Mouse (Mus musculus) forebrain, embryonic 14.5 days (tissue): Measurements from ENCODE around the gene Tpk1. TPM values are rescaled to one million over a fixed set of nuclear protein-coding genes. Genes with fewer than 3 reads are reported as not detected.

Experiments
- ATAC-seq: fragments of 200-750 bp; cut with Nextera tagmentation; 2 replicates; pipeline ENCODE4 v1.8.0; 2017; ENCODE audit warnings: mild to moderate bottlenecking, moderate library complexity
- DNase-seq: peaks from one replicate; pipeline ENCODE4 v3.0.0-alpha.2; 2015; ENCODE audit warnings: low spot score
- H3K27ac ChIP-seq: fragments of 300-500 bp; sonication (generic); 2 replicates; pipeline ENCODE4 v1.5.1; 2014; ENCODE audit warnings: low read depth, mild to moderate bottlenecking, control low read depth, low read length, moderate library complexity
- H3K27me3 ChIP-seq: fragments of 300-500 bp; sonication (generic); replicated peaks from 2 replicates; pipeline ENCODE4 v1.6.1; 2014; ENCODE audit warnings: low read length, control low read depth, mixed read lengths; ENCODE audit not compliant: control insufficient read depth, insufficient read depth
- H3K36me3 ChIP-seq: fragments of 300-500 bp; sonication (generic); 2 replicates; pipeline ENCODE4 v1.6.1; 2014; ENCODE audit warnings: low read length, control low read depth; ENCODE audit not compliant: control insufficient read depth, insufficient read depth
- H3K4me1 ChIP-seq: fragments of 300-500 bp; sonication (generic); 2 replicates; pipeline ENCODE4 v1.6.1; 2014; ENCODE audit warnings: antibody characterized with exemption, low read length, control low read depth; ENCODE audit not compliant: control insufficient read depth, insufficient read depth
- H3K4me2 ChIP-seq: fragments of 300-500 bp; sonication (generic); 2 replicates; pipeline ENCODE4 v1.6.1; 2014; ENCODE audit warnings: mild to moderate bottlenecking, control low read depth, low read length
- H3K4me3 ChIP-seq: fragments of 300-500 bp; sonication (generic); 2 replicates; pipeline ENCODE4 v1.5.1; 2014; ENCODE audit warnings: low read depth, low read length, control low read depth
- H3K9ac ChIP-seq: fragments of 300-500 bp; sonication (generic); 2 replicates; pipeline ENCODE4 v1.6.1; 2014; ENCODE audit warnings: mild to moderate bottlenecking, low read length, control low read depth, moderate library complexity
- H3K9me3 ChIP-seq: fragments of 300-500 bp; sonication (generic); replicated peaks from 2 replicates; pipeline ENCODE4 v1.6.1; 2016; ENCODE audit warnings: low read length, control low read depth, mixed read lengths; ENCODE audit not compliant: control insufficient read depth
- WGBS: fragments of 180-500 bp; shearing (Covaris S2); extraction: QIAGEN DNeasy Blood & Tissue Kit; methylation state at CpG from one replicate; pipeline ENCODE4 v1.1.7; 2014; 5-methylcytosine and 5-hydroxymethylcytosine counted together
- polyA plus RNA-seq: library from polyadenylated mRNA; unstranded; fragments of >200 nt; fragmentation: Nextera tagmentation; extraction: Ambion mirVana; gene quantifications from 2 replicates; pipeline ENCODE4 v1.2.1, GENCODE M21; 2014

Gene Tpk1
- polyA plus RNA-seq, 1 experiment from 2014 or later, result 5.5 TPM

DNA sequence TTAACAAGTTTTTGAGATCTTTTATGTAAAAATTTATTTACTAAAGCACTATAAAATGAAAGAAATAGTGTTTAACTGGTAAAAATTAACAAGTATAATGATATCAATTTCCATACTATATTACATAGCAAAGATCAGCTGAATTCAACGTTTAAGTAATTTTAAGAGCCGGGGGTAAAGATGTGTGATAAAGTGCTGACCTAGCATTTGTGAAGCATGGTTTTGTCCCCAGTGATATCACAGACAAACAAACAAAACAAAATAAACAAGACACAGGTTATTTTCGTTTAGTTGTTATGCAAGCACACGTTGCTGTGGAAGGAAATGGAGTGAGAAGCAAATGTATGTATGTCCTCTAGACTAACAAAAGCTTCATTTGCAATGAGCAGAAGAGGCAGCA, 103.6 kb downstream of the Tpk1 start:
- Histone ChIP-seq H3K4me2 (no peak overlapping the region), H3K4me3 (no peak overlapping the region), H3K27me3 (no peaks in the 10 kb centered on the region), H3K9ac (no peak overlapping the region), H3K4me1 (no peaks in the 10 kb centered on the region), H3K9me3 (no peaks in the 10 kb centered on the region), H3K36me3 (no peaks in the 10 kb centered on the region), H3K27ac (no peak overlapping the region)
- ATAC-seq (no peak), DNase-seq (no peak)
- WGBS, result 86% methylated on average over 4 of the region's 4 CpGs

DNA sequence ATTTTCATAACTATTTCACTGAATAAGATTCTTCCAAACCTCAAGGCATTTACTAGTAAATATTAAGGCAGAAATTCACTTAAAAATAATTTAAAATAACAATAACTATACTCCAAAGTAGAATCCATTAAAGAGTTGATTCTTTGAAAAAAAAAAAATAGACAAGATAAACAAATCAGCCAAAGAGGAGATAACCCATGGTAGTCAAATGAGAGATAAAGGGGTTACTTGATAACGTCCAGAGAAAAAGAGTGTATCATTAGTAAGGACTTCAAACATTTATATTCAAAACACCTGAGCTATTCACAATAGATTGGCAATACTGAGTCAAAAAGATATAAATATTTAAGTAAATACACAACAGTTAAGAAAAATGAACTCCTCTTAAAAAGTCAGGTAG, 114.7 kb downstream of the Tpk1 start:
- Histone ChIP-seq H3K36me3 (no peaks in the 10 kb centered on the region), H3K4me3 (no peak overlapping the region), H3K27ac (no peak overlapping the region), H3K9ac (no peak overlapping the region), H3K4me2 (no peak overlapping the region), H3K27me3 (no peaks in the 10 kb centered on the region), H3K9me3 (no peaks in the 10 kb centered on the region), H3K4me1 (no peaks in the 10 kb centered on the region)
- WGBS, result 87% methylated on average over 1 of the region's 1 CpGs
- DNase-seq (no peak), ATAC-seq (no peak)

DNA sequence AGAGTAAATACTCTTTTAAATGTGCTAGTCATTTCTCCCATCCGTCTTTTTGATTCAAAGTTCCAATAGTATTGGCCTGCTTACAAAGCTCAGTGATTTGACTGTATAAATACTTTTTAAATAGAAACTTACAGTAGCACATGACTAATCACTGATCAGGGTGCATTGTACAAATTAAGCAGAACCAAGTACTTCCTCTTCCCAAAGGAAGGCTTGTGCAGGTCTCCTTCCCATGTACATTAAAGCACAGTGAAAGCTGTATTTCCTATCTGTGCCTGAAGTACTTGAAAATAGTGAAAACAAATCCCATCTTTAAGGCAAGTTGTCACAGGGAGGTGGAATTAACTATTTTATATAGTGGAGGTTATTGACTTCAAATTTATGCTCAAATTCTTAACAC, 119.5 kb downstream of the Tpk1 start:
- no peak overlapping the region for H3K4me2 ChIP-seq
- no peak for ATAC-seq
- no peaks in the 10 kb centered on the region for H3K27me3 ChIP-seq
- H3K4me3 ChIP-seq, result no peak overlapping the region
- no peak for DNase-seq
- no peaks in the 10 kb centered on the region for H3K9me3 ChIP-seq
- no peak overlapping the region for H3K9ac ChIP-seq
- 88% methylated on average over 1 of the region's 1 CpGs for WGBS
- no peak overlapping the region for H3K27ac ChIP-seq
- H3K4me1 ChIP-seq, result no peaks in the 10 kb centered on the region
- H3K36me3 ChIP-seq, result no peaks in the 10 kb centered on the region

DNA sequence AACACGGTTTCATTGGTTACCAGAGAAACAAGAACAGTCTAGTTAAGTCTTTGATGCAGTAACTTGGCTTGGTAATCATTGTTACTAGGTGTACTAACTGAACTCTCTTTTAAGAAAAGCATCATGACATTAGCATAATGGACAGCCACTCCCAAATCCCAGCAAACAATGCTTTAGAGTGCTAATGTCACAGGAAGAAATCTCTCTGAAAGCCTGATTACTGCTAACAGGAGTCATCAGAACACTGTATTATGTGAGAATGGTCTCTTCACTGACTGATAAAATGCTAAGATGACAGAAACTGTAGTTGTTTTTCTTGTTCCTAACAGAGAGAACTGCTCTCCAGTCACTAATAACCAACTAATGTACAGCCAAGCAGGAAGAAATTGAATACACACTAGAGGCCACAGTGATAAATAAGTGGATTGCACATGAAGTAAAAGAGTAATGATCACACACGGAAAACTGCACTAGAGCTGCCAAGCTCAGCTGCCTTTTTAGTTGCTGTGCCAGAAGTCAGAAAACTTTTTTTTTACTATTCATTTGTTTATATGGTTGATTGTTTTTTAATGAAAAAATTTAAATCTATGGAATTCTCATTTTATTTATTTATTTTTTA, 128.7 kb downstream of the Tpk1 start:
- WGBS, result 80% methylated on average over 2 of the region's 2 CpGs
- DNase-seq (no peak), ATAC-seq (no peak)

DNA sequence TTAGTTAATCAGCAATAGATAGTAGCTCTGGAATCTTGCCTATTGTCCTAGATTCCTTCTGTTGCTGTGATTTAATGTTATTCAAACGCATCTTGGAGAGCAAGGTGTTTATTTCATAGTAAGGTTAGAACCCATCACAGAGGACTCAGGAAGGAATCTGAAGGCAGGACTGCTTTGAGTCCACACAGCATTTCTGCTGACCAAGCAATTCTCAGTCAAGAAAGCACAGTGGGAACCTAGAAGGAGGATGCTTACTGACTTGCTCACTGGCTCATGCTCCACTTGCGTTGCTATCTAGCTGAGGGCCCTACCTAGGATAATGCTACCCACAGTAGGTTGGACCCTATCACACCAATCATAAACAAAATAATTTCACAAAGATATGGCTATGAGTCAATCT, 130.6 kb downstream of the Tpk1 start:
- 91% methylated on average over 2 of the region's 2 CpGs for WGBS
- no peaks in the 10 kb centered on the region for H3K9me3 ChIP-seq
- H3K4me2 ChIP-seq, result no peak overlapping the region
- DNase-seq, result no peak
- no peak overlapping the region for H3K9ac ChIP-seq
- no peaks in the 10 kb centered on the region for H3K27me3 ChIP-seq
- no peaks in the 10 kb centered on the region for H3K4me1 ChIP-seq
- no peaks in the 10 kb centered on the region for H3K36me3 ChIP-seq
- H3K27ac ChIP-seq, result no peak overlapping the region
- ATAC-seq, result no peak
- no peak overlapping the region for H3K4me3 ChIP-seq

More for the DNA sequence above, 128.7 kb downstream of the Tpk1 start:
- Histone ChIP-seq H3K27ac (no peak overlapping the region), H3K4me3 (no peak overlapping the region), H3K27me3 (no peaks in the 10 kb centered on the region), H3K4me1 (no peaks in the 10 kb centered on the region), H3K4me2 (no peak overlapping the region), H3K9me3 (no peaks in the 10 kb centered on the region), H3K36me3 (no peaks in the 10 kb centered on the region), H3K9ac (no peak overlapping the region)

DNA sequence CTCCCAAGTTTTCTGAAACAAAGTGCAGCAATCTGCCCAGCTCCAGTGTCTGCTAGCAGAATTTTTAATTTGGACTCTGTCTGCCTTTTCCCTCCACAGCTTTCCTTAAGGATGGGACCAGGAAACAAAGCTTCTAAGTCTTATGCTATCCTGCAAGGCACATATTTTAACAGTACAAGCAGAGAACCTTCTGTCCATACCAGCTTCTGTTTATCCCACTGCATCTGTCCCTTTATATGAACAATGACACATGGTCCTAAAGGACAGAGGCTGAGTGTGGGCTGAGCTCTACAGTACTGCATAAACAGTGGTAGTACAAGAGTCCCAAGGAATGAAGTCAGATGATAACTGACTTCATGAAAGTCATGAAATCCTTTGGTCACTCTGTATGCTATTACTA, 132.8 kb downstream of the Tpk1 start:
- no peak for ATAC-seq
- Histone ChIP-seq H3K4me1 (no peaks in the 10 kb centered on the region), H3K27ac (no peak overlapping the region), H3K9me3 (no peaks in the 10 kb centered on the region), H3K4me2 (no peak overlapping the region), H3K36me3 (no peaks in the 10 kb centered on the region), H3K9ac (no peak overlapping the region), H3K4me3 (no peak overlapping the region), H3K27me3 (no peaks in the 10 kb centered on the region)
- DNase-seq, result no peak

DNA sequence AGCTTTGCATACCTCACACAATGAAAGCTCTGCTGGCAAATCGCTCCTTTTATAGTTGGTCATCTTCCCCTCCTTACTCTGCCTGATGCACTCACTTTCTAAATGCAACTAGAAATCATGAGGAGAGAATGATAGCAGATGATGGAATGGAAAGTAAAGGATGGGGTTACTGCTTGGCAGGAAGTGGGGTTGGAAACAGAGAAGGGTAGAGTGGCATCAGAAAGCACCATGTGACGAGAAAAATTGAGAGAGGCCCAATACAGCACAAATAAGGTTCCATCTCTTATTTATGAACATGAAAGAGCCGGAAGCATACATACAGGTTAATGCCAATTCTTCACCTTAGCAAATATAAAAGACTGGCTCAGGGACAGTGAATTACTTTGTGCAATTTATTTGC, 133.3 kb downstream of the Tpk1 start:
- no peak for DNase-seq
- 76% methylated on average over 3 of the region's 3 CpGs for WGBS
- H3K4me1 ChIP-seq, result no peaks in the 10 kb centered on the region
- no peak overlapping the region for H3K4me3 ChIP-seq
- H3K9ac ChIP-seq, result no peak overlapping the region
- H3K9me3 ChIP-seq, result no peaks in the 10 kb centered on the region
- no peak for ATAC-seq
- H3K27ac ChIP-seq, result no peak overlapping the region
- no peak overlapping the region for H3K4me2 ChIP-seq
- H3K27me3 ChIP-seq, result no peaks in the 10 kb centered on the region
- H3K36me3 ChIP-seq, result no peaks in the 10 kb centered on the region

DNA sequence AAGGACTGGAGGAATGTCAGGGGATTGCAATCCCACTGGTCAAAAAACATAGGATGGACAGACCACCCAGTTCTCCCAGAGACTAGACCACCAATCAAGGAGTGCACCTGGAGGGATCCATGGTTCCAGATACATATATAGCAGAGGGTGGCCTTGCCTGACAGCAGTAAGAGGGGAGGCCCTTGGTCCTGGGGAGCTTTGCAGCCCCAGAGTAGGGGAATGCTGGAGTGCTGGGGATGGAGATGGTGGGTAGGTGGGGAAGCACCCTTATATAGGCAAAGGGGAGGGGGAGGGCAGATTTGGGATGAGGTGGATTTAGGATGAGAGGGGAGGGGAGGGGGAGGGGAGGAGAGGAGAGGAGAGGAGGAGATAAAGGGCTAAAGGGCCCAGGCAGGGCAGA, 134.1 kb downstream of the Tpk1 start:
- DNase-seq, result no peak
- Histone ChIP-seq H3K27me3 (no peaks in the 10 kb centered on the region), H3K9me3 (no peaks in the 10 kb centered on the region), H3K36me3 (no peaks in the 10 kb centered on the region), H3K4me1 (no peaks in the 10 kb centered on the region), H3K4me3 (no peak overlapping the region), H3K4me2 (no peak overlapping the region), H3K27ac (no peak overlapping the region), H3K9ac (no peak overlapping the region)
- ATAC-seq, result no peak

DNA sequence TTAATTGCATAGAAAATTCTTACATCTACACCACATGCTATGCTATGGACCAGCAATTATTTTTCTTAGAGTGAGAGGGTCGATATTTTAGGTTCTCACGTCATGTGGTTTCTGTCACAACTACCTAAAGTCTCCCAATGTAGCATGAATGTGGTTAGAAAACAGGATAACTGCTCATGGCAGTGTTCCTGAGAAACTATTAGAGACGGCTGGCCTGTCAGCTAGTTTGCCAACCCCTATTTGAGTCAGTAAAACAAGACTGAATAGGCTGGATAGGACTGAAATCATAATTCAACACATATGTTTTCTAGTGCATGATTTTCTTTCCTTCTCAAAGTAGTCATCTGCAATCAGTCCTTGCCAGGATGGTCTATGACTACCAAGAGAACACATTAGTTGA, 137.1 kb downstream of the Tpk1 start:
- H3K27ac ChIP-seq, result no peak overlapping the region
- H3K4me2 ChIP-seq, result no peak overlapping the region
- WGBS, result 82% methylated on average over 3 of the region's 3 CpGs
- DNase-seq (no peak), ATAC-seq (no peak)
- no peak overlapping the region for H3K4me3 ChIP-seq
- no peak overlapping the region for H3K9ac ChIP-seq
- no peaks in the 10 kb centered on the region for H3K9me3 ChIP-seq
- no peaks in the 10 kb centered on the region for H3K27me3 ChIP-seq
- no peaks in the 10 kb centered on the region for H3K36me3 ChIP-seq
- no peaks in the 10 kb centered on the region for H3K4me1 ChIP-seq
